Mouse (Mus musculus): ENCODE results near the gene Zfp644.

- no peak for TF ChIP-seq CTCF (IDR thresholded peaks at IDR 0.05; ENCODE audit: borderline replicate concordance, extremely low read depth, insufficient read depth, insufficient read length)
- TF ChIP-seq POLR2A (IDR thresholded peaks at IDR 0.05; ENCODE audit: borderline replicate concordance, extremely low read depth, insufficient read depth, insufficient read length, poor library complexity, severe bottlenecking), result no peak
These were observed 13.5 kb upstream of the Zfp644 start for GRCm38 (mm10) chr5:106710611-106711010.

All from brain, embryonic 14.5 days (tissue).